Mouse (Mus musculus): ENCODE data around the gene Ift172.
"Not testable (repeated sequence)": the region's sequence is repeated elsewhere in the genome, so short reads cannot be mapped to it uniquely, and the experiment has no call there.

Ift172 gene

DNA sequence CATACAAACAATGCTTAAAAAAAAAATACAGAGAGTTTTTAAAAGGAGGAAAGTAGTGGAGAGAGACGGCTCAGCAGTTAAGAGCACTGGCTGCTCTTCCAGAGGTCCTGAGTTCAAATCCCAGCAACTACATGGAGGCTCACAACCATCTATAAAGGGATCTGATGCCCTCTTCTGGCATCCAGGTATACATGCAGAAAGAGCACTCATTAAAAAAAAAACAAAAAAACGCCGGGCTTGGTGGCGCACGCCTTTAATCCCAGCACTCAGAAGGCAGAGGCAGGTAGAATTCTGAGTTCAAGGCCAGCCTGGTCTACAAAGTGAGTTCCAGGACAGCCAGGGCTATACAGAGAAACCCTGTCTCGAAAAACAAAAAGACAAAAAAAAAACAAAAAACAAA, 74.4 kb downstream of the Ift172 start:
- DNase-seq (ENCODE audit: low spot score): not testable (repeated sequence)

DNA sequence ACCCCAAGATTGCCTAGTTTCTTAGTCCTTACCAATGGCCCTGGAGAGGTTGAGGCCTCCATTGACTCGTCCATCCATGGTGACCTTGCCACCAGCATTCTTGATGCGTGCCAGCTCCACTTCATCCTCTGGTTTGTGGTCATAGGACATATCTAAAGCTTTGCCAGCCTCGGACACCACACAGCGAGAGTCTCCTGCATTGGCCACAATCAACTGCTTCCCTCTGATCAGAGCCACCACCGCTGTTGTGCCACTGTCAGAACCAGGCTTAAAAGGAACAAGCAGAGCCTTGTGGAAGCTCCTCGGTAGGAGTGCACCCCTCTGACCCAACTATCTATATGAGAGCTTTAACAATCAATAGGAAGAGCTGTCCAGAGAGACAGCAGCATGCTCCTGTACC, 86.5 kb downstream of the Ift172 start:
- DNase-seq (ENCODE audit: low spot score): no peak

DNA sequence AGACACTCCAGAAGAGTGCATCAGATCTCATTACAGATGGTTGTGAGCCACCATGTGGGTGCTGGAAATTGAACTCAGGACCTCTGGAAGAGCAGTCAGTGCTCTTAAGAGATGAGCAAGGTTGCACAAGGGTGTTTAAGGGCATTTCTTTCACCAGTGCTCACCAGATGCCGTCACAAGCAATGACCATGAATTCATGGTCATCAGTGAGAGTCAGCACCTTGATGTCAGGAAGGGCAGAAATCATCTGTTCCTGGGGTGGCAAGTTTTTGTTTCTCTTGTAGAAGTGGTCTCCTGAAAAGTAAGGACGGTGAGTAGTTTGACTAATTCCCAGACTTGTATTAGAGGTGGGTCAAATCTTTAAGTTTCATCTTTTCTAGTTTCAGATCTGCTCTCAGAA, 87.0 kb downstream of the Ift172 start:
- DNase-seq (ENCODE audit: low spot score): no peak

All from ovary, postnatal 14 days (tissue).